Mouse (Mus musculus) cerebellum, adult 11-12 months (tissue): Measurements from ENCODE around the gene Tmc2.

Source experiments
- DNase-seq: peaks from one replicate; pipeline ENCODE4 v3.0.0; 2022

Tmc2 gene

DNA sequence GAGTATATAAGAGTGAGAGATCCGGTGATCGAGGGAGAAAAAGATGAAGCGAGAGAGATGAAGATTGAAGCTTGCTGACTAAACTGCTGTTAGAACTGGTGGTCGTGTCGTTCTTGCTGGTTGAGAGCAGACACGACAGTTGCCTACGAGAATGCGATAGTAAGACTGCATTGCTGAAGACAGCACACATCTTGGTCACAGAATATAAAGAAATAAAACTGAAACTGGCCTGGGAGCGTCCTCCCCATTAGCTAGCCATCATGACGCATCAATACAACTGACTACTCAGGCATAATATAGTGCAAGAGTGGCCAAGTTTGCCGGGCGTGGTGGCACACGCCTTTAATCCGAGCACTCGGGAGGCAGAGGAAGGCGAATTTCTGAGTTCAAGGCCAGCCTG lies at the start of gene Tmc2:
Gene Tmc2, plus strand, starts transcription at position 301 of the 400 bp plus-strand sequence.
- DNase-seq, result no peak

DNA sequence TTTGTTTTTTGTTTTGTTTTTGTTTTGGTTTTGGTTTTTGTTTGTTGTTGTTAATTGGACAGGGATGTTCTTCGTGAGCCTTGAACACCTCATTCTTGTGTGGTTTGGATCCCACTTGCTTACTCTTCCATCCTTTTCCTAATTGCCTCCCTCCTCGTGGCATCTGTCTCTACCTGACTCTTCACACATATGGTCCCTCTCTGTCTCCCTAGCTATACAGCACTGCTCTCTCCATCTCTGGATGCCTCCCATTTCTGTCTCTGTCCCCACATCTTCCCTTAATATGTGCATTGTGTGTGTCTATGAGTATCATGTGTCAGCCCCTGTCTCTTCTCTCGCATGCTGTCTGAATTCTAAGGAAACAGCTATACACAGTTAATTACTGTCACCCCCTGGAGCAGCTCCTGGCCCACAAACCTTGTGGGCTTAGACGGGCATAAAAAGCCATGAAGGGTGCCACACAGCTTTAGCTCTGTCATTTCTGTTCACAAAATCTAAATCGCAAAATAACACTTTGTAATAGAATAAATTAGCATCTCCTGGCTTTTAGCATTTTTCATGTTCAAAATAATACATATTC lies 48.8 kb upstream of the Tmc2 start:
- no peak for DNase-seq

DNA sequence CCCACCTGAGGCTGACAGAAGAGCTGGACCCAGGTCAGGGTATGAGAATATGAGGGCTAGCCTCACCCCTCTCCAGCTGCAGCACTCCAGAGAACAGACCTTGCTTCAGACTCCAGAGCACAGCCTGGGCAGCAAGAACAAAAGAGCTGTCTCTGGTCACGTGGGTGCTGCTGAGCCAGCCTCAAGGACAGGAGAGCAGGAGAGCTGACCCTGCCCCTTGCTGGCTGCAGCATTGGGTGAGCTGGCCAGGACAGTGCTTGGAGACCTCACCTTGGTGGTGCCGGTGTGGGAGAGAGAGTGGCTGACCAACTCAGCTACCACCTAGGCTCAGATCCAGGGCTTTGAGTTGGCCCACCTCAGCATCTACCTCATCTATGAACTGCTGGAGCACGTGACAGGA lies 39.8 kb upstream of the Tmc2 start:
- no peak for DNase-seq

DNA sequence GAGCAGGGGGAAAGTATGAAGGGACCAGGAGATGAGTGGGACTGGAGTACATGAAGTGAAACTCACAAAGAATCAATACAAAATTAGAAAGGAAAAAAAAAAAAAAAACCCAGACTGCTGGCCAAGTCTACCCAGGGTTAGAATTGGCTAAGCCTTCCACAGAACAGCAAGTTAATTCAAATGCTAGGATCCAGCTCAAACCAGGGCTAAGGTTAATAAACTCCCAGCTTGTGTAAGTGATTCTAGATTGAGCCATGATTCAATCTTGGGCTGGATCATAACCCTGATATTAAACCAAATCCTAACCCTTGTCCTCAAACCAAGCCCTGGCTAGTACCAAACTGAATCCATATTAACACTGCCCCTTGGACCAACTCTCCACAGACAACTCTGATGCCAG lies 39.1 kb upstream of the Tmc2 start:
- DNase-seq, result no peak

DNA sequence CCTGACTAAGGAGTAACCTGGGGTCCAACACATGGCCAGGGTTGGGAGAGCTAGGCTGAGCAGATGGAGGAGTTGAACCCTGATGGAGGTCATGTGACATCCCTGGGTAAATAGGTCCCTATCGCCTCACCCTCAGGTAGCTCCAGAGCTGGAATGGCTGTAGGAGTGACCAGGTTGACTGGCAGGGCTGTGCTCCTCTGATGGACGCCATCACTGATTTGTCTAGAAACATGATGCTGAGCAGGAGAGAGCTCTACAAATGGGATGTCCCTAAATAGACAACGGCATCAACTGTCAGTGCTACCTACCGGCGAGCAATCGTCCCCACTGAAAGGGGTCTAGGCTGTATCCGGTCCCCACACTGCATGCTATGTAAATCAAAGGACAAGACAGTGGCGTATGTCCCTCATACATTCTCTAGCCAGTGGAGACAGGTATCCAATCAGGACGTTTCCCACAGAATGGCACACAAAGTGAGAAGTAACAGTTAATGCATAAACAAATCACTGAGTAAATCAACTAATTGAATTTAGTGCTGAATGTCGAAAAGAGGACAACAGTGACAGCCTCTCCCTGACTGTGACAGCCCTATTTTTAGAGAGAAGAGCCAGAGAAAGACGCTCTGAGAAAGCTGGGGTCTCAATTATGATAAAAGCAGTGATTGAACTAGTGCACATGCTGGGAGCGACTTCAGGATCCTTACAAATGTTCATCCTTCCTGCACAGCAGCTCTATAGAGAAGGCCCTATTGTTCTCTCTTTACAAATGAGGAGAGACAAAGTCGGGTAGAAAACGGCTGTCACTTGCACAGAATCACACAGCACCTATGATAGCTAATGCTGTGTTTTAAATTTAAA lies 37.5 kb upstream of the Tmc2 start:
- DNase-seq, result no peak

DNA sequence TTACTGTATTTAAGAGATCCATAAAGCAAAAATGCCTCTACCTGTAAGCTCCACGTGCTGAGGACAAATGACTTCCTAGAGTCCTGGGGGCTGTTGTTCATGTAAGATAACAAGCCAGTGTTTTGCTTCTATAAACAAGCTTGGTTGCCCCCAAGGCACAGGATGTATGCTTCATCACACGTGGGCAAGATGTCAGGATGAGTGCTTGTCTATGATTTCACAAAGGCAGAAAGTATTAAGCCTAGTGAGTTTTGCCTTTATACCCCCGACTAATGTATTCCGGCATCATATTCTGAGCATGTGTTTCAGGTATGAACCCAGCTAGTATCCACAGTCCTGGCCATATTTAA lies 36.9 kb upstream of the Tmc2 start:
- DNase-seq, result no peak

DNA sequence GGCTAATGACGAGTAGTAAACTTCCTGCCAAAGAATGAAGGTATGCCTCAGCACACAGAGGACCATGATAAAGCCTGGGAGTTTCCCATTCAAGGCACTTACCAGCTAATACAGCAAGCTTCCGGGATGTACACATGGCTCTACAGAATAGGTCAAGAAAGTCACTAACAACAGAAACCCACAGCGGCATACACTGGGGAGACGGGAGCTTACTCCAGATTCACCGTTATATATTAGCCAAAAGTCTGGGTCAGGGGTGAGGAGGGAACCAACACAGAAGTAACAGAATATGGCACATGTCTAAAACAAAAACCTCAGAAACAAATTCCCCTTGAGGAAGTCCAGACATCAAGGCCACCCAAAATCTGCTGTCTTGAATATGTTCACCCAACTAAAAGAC lies 32.3 kb upstream of the Tmc2 start:
- no peak for DNase-seq

DNA sequence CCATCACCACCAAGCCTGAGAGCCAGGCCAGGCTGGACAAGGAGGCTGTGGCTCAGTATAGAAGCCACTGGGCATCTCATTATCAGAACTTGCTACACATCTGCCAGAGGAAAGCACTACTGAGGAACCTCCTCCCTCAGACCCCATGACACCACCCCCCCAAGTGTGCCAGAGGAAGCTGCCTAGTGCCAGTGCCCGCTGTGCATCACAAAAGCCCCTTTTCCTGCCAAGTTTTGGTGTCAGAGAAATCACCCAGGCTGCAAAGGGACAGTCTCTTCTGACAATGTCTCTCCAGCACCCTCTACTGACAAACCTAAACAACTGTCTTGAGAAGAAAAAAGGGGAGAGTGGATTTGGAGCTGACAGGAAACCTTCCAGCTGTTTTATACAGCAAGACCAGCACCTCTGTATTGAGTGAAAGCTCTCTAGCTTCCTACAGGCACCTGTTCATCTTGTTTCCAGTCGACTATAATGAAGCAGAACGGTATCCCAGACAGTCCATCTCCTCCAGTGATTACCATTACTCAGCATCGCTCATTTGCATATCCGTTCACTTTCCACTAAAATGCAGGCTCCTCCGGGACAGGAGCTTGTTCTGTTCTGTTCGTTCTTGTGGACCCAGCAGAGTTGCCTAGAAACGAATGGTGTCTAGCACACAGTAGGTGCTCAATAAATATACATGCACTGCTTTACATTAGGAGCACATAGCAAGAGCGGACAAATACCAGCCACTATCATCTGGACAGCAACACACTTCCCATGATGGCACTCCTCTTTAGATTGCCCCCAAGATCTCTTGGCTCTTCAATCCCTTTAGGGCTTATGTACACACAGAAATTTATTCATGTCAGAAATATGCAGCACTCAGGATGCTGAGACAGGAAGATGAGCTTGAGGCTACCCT lies 28.4 kb upstream of the Tmc2 start:
- peak; percentile 51 for DNase-seq

DNA sequence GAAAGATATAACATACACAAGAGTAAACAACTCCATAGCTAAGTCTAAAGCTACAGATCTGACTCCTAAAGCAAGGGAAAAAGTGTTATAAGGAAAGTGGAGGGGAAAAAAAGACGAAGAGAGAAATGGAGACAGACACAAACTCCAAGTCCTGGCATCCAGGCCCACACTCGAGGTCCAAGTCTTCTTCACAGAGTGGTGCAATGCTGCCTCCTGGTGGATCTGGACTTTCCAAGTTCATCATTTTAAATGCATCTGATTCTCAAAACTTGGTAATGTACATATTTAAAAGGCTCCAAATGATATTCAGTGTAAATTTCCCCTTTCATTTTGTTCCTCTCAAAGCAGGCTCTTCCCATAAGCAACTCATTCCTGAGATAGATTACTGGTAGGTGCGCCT lies 27.1 kb upstream of the Tmc2 start:
- DNase-seq, result no peak

DNA sequence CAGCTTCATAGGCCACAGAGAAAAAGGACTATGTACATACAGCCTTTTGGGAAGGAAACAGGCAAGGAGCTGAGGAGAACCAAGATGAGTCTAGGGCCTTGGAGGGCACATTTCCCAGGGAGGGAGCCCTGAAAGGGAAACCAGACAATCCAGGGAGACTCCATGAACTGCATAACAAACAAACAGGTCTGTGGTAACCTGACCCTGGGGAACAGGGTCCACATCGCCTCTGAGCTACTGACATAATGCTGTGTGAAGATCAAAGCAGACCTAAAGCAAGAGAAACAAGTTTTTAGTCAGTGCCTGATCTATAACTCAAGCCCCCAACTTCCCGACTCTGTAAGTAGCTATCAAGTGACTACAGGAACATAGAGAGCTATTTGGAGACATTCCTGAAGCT lies 23.3 kb upstream of the Tmc2 start:
- DNase-seq, result no peak

DNA sequence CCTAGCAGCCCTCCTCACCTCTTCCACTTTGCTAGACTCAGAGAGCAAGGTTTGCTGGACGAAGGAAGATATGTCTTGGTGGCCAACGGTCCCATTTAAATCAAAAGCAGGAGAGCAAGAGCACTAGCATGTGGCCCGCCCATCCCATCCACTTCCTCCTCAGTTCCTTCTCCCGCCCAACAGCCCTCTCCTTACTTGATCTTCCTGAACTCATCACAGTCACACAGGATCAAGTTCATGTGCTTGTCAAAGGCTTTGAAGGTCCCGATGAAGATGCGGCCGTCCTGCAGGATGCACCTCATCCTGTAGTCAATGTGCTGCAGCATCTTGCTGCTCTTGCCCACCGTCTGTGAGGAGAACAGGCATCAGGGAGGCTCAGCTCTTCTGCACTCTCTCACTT lies 18.2 kb upstream of the Tmc2 start:
- no peak for DNase-seq

DNA sequence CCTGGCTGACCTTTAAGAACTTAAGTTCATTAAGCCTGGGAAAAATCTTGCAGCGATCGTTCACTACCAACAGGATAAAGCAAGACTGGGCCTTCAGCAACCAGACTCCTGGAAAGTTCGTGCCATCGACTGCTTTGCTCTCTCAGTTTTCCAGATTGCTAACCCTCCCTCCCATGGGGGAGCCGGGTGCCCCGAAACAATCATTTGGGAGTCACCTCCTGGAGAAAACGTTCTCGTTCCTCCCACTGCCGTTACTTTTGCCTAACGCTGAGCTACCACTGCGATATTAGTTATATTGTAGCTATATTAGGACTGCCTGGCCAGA lies 16.7 kb upstream of the Tmc2 start:
- no peak for DNase-seq

DNA sequence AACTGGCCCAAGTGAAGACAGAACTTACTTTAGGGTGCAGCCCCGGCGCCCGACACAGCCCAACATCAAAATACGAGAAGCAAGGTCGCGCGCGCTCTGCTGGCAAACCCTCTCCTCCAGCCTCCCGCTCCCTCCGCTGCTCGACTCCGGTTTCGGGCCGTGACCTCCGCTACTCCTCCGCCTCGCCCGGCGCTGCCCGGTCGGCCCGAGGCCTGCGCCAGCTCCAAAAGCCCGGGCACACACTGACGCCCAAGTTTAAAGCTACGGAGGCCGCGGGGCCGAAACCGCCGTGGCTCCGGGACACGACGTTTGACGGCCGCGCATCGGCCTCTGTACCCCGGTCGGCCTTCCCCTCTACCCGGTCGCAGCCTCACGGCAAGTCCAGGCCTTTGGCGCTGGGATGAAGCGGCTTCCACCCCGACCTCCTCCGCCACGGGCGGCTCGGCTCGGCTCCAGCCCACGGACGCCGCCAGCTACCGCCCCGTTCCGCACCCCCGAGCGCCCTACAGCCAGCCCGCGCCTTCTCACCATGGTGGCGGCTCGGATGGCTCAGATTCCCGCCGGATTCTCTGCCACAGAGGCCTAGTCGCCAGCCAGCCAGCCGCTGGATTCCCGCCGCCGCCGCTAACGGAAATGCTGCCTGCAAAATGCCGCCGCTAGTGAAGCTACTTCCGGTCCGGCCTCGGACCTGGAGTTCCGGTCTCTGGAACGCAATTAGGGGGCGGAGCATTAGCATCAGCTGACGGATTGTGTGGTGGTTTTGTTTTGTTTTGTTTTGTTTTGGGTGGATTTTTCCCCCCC lies 16.1 kb upstream of the Tmc2 start, which contains the start of gene Snrpb:
Gene Snrpb, minus strand, starts transcription at position 698 of the 801 bp plus-strand sequence.
- DNase-seq, result peak; percentile 87

DNA sequence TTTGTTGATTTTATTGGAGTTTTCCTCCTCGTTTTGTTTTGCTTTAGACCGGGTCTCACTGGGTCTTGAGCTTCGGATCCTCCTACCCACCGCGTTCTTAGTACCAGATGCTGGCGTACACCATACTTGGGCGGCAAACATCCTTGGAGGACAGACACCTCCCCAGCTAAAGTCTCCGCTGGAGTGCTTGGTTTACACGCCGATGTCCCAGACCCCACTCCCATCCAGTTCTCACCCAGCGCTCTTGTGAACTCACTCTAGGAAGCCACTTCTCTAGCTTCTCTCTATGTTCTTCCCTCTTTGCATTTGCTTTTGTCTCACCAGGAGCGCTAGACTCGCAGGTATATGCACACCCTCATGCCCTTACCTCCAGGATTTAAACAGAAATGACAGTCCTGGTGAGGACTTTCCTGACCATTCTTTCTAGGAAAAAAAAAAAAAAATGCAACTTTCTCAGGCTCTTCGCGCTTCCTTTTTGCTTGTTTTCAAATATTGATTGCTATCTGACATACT lies 15.4 kb upstream of the Tmc2 start:
- DNase-seq, result no peak

DNA sequence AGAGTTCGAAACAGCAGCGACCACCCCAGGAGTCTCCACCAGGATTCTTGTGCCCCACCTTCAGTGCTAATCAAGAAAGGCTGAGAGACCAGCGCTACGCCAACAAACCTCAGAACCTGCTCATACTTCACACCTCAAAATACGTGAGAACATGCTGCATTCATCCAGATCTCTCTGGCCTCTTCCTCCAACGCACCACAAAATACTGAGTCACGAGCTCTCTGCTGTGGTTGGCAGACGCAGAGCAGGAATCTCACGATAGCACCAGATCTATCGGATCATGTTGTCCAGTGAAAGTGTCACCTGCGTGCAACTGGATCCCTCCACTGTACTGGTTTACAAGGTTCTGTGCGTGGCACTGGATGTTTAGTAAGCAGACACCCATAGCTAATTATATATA lies 6.6 kb upstream of the Tmc2 start:
- no peak for DNase-seq

DNA sequence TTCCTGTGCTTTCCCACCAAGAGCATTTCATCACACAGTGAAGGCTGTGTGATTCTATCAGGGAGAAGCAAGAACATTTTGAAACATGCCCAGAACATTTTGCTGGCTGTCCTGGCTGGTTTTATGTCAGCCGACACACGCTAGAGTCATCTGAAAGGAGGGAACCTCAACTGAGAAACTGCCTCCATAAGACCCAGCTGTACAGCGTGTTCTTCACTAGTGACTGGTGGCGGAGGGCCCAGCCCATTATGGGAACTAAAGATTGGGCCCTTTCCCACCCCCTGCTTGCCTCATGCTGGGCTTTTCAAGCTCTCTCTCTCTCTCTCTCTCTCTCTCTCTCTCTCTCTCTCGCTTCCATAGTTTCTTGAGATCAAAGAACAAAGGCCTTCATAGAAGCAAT lies 6.0 kb downstream of the Tmc2 start:
- no peak for DNase-seq

DNA sequence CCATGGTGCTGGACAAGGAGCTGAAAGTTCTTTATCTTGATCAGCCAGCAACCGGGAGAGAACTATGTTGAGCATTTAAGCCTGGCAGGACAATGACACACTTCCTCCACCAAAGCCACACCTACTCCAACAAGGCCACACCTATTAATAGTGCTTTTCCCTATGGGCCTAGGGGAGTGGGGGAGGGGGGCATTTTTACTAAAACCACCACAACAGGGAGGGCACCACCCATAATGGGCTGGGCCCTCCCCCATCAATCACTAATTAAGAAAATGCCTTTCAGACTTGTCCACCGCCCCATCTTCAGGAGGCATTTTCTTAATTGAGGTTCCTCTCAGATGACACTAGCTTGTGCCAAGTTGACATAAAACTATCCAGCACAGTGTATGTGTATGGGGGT lies 12.4 kb downstream of the Tmc2 start:
- DNase-seq, result no peak

DNA sequence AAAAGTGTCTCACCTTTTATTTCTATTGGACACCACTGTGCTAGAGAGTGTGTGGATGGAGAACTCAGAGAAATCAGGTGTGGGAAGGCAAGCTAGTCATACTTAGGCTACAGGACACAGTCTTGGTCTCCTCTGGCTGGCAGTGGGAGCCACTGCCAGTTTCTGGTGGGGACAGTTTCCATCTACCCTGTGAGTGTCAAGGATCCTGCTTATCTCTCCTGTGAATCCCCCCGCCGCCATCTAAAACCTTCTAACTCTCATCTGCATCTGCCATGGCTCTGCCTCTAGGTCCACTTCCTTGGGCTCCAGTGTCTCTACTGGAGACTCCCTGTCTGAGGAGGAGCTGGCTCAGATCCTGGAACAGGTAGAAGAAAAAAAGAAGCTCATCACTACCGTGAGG lies 13.0 kb downstream of the Tmc2 start:
- no peak for DNase-seq

DNA sequence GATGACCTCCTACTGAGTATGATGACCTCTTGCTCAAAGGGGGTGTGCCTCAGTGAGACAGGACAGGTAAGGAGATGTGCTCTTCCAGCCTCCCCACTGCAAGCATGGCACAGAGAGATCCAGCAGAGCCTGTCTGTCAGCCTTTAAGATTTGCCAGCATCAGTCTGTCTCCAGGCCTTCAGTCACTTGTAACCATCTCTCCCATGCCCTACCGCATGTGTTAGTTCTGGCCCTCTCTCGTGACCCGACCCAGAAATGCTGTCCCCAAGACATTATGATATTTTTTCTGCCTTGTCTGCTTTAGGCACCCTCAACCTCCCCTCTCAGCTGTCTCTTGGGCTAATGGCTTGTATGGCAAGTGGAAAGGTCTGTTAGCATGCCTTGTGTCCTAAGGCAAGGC lies 14.6 kb downstream of the Tmc2 start:
- no peak for DNase-seq

DNA sequence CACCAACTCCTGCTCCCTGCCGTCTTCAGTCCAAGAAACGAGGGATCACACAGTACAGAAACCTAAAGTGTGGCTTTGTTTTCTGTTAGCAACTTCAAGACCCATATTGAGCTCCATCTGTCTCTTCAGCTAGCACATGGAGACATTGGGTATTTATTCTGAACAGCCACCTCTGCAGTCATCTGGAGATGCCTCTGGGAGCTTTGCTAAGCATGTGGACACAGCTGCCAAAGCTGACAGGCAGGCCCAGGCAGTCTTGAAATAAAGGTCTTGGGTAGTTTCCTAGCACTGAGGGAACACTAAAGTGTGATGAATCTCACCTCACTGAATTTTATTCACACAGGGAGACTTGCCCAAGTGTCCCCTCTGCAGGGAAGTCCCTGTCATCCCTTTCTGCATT lies 16.6 kb downstream of the Tmc2 start:
- DNase-seq, result no peak

DNA sequence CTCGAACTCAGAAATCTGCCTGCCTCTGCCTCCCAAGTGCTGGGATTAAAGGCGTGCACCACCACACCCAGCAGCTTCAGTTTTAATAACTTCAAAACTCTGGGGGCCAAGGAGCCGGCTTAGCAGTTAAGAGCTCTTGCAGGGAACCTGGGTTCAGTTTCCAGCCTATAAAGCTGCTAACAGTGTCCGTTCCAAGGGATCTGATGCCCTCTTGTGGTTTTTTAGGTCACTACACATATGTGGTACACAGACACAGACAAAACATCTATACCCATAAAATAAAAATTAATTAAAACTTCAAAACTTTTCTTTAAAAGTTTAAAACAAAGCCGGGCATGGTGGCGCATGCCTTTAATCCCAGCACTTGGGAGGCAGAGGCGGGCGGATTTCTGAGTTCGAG lies 51.9 kb downstream of the Tmc2 start:
- DNase-seq, result no peak

DNA sequence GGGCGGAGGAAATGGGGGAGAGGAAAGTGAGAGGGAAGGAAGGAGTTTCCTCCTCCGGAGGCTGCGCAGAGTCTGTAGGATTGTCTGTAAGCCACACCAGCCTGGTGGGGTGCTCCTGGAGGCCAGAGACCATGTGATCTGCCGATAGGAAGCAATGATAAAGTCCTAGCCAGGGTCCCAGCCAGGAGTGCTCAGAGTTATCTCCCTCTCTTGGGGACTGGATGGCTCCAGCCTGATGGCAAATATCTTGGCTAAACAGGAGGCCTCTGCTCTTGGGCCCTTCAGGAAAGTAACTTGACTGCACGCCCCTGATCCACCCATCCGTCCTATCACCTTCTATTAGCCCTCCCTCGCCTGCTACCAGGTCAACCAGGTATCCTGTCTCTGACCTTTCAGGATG lies 53.2 kb downstream of the Tmc2 start:
- DNase-seq, result no peak

DNA sequence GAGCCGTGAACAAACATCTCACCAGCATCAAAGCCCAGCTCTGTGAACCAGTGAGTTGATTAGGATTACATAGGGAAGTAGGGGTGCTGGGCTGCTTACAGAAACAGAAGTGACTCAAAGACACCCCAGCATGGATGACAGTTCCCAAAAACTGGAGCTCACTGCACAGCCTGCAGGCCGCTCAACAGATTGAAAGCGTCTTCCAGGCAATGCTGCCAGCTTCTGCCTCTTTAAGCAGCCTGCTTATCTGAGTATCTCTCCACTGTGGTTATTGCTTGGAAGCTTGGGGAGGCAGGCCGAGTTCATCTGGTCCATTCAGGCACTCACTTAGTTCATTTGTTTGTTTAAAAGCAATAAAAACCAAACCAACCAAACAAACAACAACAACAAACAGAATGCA lies 61.8 kb downstream of the Tmc2 start:
- DNase-seq, result no peak
